Mouse (Mus musculus) frontal cortex, postnatal 10 days (tissue): ENCODE measurements around the gene Lhfp.
"Not testable (repeated sequence)": the region's sequence is repeated elsewhere in the genome, so short reads cannot be mapped to it uniquely, and the experiment has no call there.

Experiments used
- DNase-seq, 2 experiments: peaks; one replicate each; pipeline ENCODE4 v3.0.0; 2022; ENCODE audit warnings: low spot score in 2 of 2, mixed read lengths in 1 of 2

Lhfp gene

GRCm38 (mm10) chr3:53087156-53087805 is 46.0 kb downstream of the Lhfp start:
- no peak for DNase-seq

- DNase-seq = no peak
These were observed 48.6 kb downstream of the Lhfp start for GRCm38 (mm10) chr3:53089921-53090320.

GRCm38 (mm10) chr3:53100210-53100609 is 58.9 kb downstream of the Lhfp start:
- no peak for DNase-seq

- DNase-seq = no peak
These were observed 59.5 kb downstream of the Lhfp start for GRCm38 (mm10) chr3:53100803-53101202.

- DNase-seq = no peak
These were observed 60.4 kb downstream of the Lhfp start for GRCm38 (mm10) chr3:53101711-53102110.

GRCm38 (mm10) chr3:53102131-53102756 is 60.9 kb downstream of the Lhfp start:
- no peak for DNase-seq

- DNase-seq = no peak
These were observed 61.4 kb downstream of the Lhfp start for GRCm38 (mm10) chr3:53102757-53103153.

GRCm38 (mm10) chr3:53108594-53109373 is 67.5 kb downstream of the Lhfp start:
- DNase-seq = no peak

GRCm38 (mm10) chr3:53109879-53110278 is 68.6 kb downstream of the Lhfp start:
- DNase-seq = no peak

- no peak for DNase-seq
These were observed 70.7 kb downstream of the Lhfp start for GRCm38 (mm10) chr3:53112048-53112447.

- not testable (repeated sequence) for DNase-seq
These were observed 77.4 kb downstream of the Lhfp start for GRCm38 (mm10) chr3:53118755-53119154.

- DNase-seq = no peak
These were observed 78.7 kb downstream of the Lhfp start for GRCm38 (mm10) chr3:53119978-53120377.

GRCm38 (mm10) chr3:53125495-53125894 is 84.2 kb downstream of the Lhfp start:
- DNase-seq = no peak

GRCm38 (mm10) chr3:53138785-53139184 is 97.5 kb downstream of the Lhfp start:
- no peak for DNase-seq

GRCm38 (mm10) chr3:53139205-53139604 is 97.9 kb downstream of the Lhfp start:
- no peak for DNase-seq

GRCm38 (mm10) chr3:53139642-53140041 is 98.3 kb downstream of the Lhfp start:
- DNase-seq = no peak

GRCm38 (mm10) chr3:53142528-53142927 is 101.2 kb downstream of the Lhfp start:
- DNase-seq = no peak

- no peak for DNase-seq
These were observed 104.2 kb downstream of the Lhfp start for GRCm38 (mm10) chr3:53145526-53145925.

GRCm38 (mm10) chr3:53145946-53146345 is 104.6 kb downstream of the Lhfp start:
- no peak for DNase-seq

- DNase-seq = no peak
These were observed 105.7 kb downstream of the Lhfp start for GRCm38 (mm10) chr3:53147001-53147400.

- no peak for DNase-seq
These were observed 107.4 kb downstream of the Lhfp start for GRCm38 (mm10) chr3:53148751-53149150.

GRCm38 (mm10) chr3:53149625-53150320 is 108.4 kb downstream of the Lhfp start:
- DNase-seq = no peak
